Mouse (Mus musculus) cerebellum, adult 11 months (tissue): Measurements from ENCODE around the gene Rapgef3.

Source experiments
- DNase-seq: peaks from one replicate; pipeline ENCODE4 v3.0.0; 2022

Gene Rapgef3

DNA sequence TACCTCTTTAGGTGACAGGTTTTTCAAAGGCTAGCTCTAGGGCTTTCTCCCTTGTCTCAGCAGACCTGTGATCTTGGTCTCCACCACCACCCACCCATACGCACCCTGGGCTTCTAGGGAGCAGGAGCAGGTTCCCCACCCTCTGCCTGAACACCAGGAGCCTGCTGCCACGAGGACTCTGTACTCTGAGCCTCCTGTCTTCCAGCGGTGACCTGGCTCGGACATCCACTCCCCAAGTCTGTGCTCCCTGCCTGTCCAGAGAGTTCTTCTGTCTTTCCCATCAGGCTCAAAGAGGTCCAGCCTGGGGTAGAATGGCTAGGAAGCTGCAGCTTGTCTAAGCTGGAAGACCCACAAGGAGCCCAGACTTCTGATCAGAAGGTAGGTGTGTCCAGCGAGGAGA, 24.6 kb downstream of the Rapgef3 start:
- no peak for DNase-seq

DNA sequence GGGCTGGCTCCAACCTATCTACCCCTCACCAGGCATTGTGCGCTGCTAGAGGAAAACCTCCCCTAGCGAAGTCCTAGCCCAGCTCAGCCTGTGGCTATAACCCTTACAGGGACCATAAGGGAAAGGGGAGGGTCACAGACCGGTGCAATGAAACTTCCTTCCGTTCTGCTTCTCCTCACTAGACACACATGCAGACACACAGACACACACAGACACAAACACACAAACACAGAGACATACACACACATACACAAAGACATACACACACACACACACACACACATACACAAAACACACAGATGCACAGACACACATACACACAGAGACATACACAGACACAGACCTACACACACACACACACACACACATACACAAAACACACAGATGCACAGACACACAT, 25.2 kb downstream of the Rapgef3 start:
- DNase-seq: no peak

DNA sequence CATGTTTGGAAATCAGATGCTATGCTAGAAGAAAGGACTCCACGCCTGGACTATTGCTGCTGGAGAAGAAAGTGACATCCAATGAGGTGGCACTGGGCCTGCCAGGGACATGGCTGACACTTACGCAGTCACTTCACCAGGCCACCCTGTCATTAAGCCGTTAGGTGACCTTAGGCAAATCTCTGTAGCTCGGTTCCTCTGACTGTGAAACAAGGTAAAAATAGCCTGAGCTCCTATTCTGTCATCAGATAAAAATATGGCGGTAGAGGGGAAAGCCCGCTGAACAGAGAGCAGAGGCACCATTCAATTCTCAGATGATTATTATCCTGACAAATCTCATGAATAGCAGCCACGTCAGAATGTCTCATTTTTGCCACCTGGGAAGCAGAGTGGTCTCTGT, 25.7 kb downstream of the Rapgef3 start:
- DNase-seq: no peak

DNA sequence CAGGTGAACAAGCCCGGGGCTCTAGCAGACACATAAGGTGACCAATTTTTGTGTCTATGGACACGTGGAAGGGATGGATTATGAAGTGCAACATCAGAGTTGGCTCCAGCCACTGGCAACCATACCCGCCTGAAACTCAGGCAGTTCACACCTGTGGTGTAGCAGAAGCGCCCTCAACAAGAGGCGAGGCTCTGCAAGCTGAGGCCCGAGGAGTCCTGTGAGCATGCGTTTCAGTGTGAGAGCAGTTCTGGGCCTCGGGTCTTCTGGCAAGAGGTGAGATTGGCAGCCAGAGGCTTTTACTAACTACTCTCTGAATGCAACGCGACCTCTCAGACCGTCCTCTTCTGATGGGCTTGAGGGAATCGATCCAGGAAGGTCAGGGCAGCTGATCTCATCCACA, 26.1 kb downstream of the Rapgef3 start:
- no peak for DNase-seq

DNA sequence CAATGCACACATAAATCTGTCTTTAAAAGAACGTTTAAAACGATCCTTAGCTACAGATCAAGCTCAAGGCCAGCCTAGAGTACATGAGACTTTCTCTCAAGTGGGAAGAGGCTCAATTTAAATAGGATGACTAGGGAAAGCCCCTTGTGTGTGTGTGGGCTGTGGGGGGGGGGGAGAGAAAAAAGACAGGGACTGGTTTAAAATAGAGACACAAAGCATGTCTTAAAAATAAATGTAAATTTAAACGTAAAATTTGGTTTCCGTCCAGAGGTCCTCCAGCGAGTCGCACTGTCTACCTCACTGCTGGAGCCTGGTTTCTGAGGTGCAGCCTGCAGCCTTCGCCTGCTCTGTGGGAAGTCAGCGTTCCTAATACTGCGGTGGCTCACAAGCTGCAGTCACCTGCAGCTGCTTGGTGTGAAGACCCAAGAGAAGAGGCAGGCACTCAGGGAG, 27.5 kb downstream of the Rapgef3 start:
- DNase-seq: no peak

DNA sequence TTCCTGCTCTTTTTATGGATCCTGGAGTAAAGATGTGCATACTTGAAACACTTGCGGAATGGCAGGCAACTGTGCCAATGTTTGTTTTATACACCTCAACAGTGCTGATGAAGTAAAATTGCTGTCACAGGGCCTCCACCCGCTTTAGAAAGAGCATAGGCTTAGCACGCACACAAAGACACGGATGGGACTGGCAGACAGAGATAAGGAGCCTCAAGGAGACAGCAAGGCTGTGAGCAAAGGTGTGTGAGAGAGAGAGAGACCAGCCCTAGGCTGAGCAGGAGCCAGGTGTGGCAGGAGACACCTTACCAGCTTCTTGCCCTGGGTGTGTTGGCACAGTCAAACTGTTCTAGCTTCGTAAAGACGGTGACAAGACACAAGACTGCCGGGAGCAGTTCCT, 28.8 kb downstream of the Rapgef3 start:
- no peak for DNase-seq

DNA sequence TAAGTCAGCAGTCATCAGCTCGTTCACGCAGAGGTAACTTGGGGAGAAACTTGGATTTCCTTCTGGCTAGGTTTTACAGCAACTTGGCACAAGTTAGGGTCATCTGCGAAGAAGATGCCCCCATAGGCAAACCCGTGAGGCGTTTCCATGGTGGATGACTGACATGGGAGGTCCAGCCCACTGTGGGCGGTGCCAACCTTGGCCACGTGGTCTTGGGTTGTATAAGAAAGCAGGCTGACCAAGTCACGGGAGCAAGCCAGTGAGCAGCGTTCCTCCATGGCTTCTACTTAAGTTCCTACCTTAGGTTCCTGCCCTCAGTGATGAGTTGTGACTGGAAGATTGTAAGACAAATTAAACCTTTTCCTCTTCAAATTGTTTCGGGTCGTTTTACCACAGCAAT, 35.8 kb downstream of the Rapgef3 start:
- DNase-seq: no peak

- DNase-seq: no peak
These were observed 36.7 kb downstream of the Rapgef3 start, which contains the start of gene Endou for GRCm38 (mm10) chr15:97731111-97731510. Endou (minus strand) TSS chr15:97731339.

GRCm38 (mm10) chr15:97730365-97730764, 37.4 kb downstream of the Rapgef3 start:
- DNase-seq: no peak

GRCm38 (mm10) chr15:97728804-97729203, 39.0 kb downstream of the Rapgef3 start:
- no peak for DNase-seq

- DNase-seq: no peak
These were observed 39.4 kb downstream of the Rapgef3 start for GRCm38 (mm10) chr15:97728394-97728793.

GRCm38 (mm10) chr15:97727520-97727919, 40.3 kb downstream of the Rapgef3 start:
- DNase-seq: no peak

DNA sequence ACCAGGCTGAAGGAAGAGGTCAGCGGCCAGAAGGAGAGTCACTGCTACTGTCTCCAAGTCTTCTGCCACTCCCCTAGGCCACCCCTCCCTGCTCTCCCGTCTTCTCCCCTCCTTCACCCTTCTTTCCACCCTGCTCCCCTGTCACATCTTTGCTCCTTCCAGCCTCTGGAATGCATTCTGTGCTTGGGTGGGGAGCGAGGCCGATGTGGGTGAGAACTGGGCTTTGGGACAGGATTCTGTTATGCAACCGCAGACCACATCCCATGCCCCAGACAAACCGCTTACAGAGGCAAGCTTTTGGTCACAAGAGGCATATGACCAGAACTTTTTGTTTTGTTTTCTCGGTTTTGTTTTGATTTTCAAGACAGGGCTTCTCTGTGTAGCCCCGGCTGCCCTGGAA, 40.7 kb downstream of the Rapgef3 start:
- DNase-seq: no peak

GRCm38 (mm10) chr15:97726310-97726709, 41.5 kb downstream of the Rapgef3 start:
- DNase-seq: no peak

GRCm38 (mm10) chr15:97725198-97725785, 42.5 kb downstream of the Rapgef3 start:
- DNase-seq: no peak

- DNase-seq: no peak
These were observed 43.2 kb downstream of the Rapgef3 start for GRCm38 (mm10) chr15:97724346-97725197.

DNA sequence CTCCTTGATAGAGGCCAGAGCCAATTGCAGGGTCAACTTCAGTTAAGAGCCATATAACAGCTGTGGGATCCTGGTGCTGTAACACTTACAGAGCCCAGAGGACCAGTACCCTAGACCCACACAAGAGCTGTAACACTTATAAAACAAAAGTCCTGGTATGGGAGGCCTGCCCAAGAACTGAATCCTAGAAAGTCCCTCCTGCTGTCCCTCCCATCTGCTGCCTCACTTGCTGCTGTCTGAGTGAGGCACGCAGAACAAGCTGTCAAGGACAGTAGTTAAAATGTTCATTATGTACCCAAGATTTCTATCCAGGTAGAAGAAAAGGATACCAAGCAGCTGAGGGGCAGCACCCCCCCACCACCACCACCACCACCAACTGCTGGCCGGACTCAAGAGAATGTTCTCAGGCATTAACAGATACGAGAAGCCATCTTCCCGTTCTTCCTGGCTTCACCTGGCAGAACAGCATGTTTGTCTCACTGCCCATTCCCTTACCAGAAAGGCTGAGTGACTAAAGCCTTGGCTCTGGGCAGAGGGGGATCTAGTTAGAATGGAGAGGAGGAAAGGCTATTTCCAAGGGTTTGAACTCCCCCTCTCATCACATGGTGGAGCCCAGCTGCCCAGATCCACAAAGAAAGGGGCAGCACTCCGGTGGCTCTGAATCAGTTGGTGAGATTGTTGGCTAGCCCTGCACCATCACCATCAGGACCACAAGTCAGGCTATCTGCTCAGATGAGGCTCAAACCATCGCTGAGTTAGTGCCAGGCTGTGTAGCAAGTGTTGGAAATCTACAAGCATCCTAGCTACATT, 44.0 kb downstream of the Rapgef3 start:
- peak; percentile 28 for DNase-seq

GRCm38 (mm10) chr15:97721008-97721701, 46.6 kb downstream of the Rapgef3 start:
- DNase-seq: no peak

DNA sequence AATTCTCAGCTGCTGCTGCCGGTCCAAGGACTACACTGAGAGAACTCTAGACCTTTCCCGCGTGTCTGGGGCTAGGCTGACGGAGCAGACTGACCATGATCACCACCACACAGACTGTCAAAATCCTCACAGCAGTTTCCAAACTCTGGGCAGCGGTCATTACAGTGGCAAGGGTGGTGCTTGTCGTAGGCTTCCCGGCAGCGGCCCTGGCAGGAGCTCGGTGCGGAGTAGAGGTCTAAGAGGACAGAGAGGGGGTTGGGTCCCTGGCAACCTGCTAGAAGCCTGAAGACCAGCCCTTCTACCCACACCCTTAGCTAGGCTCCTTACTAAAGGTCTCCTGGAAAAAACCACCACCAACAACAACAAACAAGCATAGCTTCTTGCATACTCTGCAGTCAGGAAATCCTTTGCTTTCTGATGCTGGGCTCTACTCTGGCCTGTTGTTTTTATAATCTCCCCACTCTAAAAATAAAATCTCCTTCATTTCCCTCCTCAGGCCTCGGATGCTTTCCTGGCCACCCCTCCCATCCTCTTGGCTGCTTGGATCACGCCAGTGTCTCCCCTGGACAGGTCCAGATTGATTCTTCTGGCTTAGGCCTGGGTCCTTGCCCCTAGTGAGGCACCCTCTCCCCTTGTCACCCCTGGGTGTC, 47.6 kb downstream of the Rapgef3 start:
- DNase-seq: no peak

GRCm38 (mm10) chr15:97719494-97719893, 48.3 kb downstream of the Rapgef3 start:
- DNase-seq: no peak

DNA sequence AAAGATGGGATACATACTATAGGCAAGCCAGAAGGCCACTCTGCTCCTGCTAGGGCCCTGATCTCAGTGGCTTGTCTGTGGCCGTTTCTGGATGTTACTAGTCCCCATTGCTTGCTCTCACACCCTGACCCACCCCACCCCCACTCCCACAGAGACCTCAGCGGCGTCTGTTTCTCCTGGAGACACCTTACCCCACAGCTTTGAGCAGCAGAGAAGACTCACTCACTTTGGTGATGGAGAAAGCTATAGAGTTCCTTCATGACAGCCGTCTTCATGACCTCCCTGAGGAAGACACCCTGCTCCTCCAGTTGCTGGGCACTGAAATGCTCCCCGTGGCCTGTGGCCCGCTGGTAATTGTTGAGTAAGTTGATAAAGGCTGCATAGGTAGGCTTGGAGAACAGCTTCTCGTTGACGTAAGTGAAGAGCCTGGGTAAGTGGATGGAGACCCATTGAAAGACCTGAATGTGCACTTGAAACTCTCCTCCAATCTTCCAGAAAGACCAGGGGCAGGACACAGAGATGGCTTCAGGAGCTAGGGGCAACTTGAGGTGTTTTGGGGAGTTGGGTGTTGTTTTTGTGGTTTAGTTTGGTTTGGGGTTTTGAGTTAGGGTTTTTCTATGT, 49.1 kb downstream of the Rapgef3 start:
- DNase-seq: no peak
